Mouse (Mus musculus) thymus, postnatal 14 days (tissue): ENCODE measurements around the gene Igfbp3.
A peak's percentile ranks its signal among the peaks of the same experiment; 100 is the strongest.
"Not testable (repeated sequence)": the region's sequence is repeated elsewhere in the genome, so short reads cannot be mapped to it uniquely, and the experiment has no call there.

ENCODE experiments used
- DNase-seq: peaks from one replicate; pipeline ENCODE4 v3.0.0; 2021

The Igfbp3 gene

GRCm38 (mm10) chr11:7213501-7214341 lies at the start of gene Igfbp3:
Gene Igfbp3 (minus strand): TSS chr11:7213923.
- DNase-seq = no peak

GRCm38 (mm10) chr11:7250870-7251269 lies 37.1 kb upstream of the Igfbp3 start:
- no peak for DNase-seq

- no peak for DNase-seq
Measured at GRCm38 (mm10) chr11:7250415-7250814, 36.7 kb upstream of the Igfbp3 start.

- DNase-seq = no peak
Measured at GRCm38 (mm10) chr11:7244782-7245181, 31.1 kb upstream of the Igfbp3 start.

- no peak for DNase-seq
Measured at GRCm38 (mm10) chr11:7239041-7239740, 25.5 kb upstream of the Igfbp3 start.

GRCm38 (mm10) chr11:7238546-7238945 lies 24.8 kb upstream of the Igfbp3 start:
- DNase-seq = no peak

GRCm38 (mm10) chr11:7237712-7238111 lies 24.0 kb upstream of the Igfbp3 start:
- no peak for DNase-seq

GRCm38 (mm10) chr11:7236751-7237150 lies 23.0 kb upstream of the Igfbp3 start:
- DNase-seq = no peak

- DNase-seq = no peak
Measured at GRCm38 (mm10) chr11:7234981-7235609, 21.4 kb upstream of the Igfbp3 start.

- DNase-seq = no peak
Measured at GRCm38 (mm10) chr11:7234436-7234835, 20.7 kb upstream of the Igfbp3 start.

- DNase-seq = no peak
Measured at GRCm38 (mm10) chr11:7233333-7233732, 19.6 kb upstream of the Igfbp3 start.

GRCm38 (mm10) chr11:7231958-7232357 lies 18.2 kb upstream of the Igfbp3 start:
- no peak for DNase-seq

- no peak for DNase-seq
Measured at GRCm38 (mm10) chr11:7230000-7230399, 16.3 kb upstream of the Igfbp3 start.

GRCm38 (mm10) chr11:7228107-7228506 lies 14.4 kb upstream of the Igfbp3 start:
- no peak for DNase-seq

- no peak for DNase-seq
Measured at GRCm38 (mm10) chr11:7226810-7227550, 13.3 kb upstream of the Igfbp3 start.

- no peak for DNase-seq
Measured at GRCm38 (mm10) chr11:7226200-7226599, 12.5 kb upstream of the Igfbp3 start.

GRCm38 (mm10) chr11:7221826-7222225 lies 8.1 kb upstream of the Igfbp3 start:
- not testable (repeated sequence) for DNase-seq

GRCm38 (mm10) chr11:7215703-7216102 lies 2.0 kb upstream of the Igfbp3 start:
- peak; percentile 47 for DNase-seq

- no peak for DNase-seq
Measured at GRCm38 (mm10) chr11:7214761-7215160, 1.0 kb upstream of the Igfbp3 start.

GRCm38 (mm10) chr11:7214342-7214660 lies 578 bp upstream of the Igfbp3 start:
- DNase-seq = no peak

GRCm38 (mm10) chr11:7213161-7213500 lies 592 bp downstream of the Igfbp3 start:
- DNase-seq = no peak

GRCm38 (mm10) chr11:7212126-7212798 lies 1.5 kb downstream of the Igfbp3 start:
- DNase-seq = no peak

GRCm38 (mm10) chr11:7211211-7211610 lies 2.5 kb downstream of the Igfbp3 start:
- no peak for DNase-seq
